Mouse (Mus musculus) cerebral cortex, adult 2 months (tissue): ENCODE data around the gene Rapgef6.

ENCODE experiments used
- WGBS: fragments of 180-500 bp; shearing (Covaris S2); methylation state at CpG from one replicate; pipeline ENCODE4 v1.1.7; 2018; 5-methylcytosine and 5-hydroxymethylcytosine counted together

Gene Rapgef6

GRCm38 (mm10) chr11:54595053-54595452 lies 72.4 kb downstream of the Rapgef6 start:
- 44% methylated on average over 4 of the region's 4 CpGs for WGBS

- 42% methylated on average over 8 of the region's 8 CpGs for WGBS
Observed at GRCm38 (mm10) chr11:54595905-54596555, 73.4 kb downstream of the Rapgef6 start.

GRCm38 (mm10) chr11:54597902-54598447 lies 75.3 kb downstream of the Rapgef6 start:
- WGBS, result 35% methylated on average over 1 of the region's 1 CpGs

- WGBS, result 71% methylated on average over 2 of the region's 2 CpGs
Observed at GRCm38 (mm10) chr11:54601121-54601520, 78.5 kb downstream of the Rapgef6 start.

GRCm38 (mm10) chr11:54602764-54603163 lies 80.1 kb downstream of the Rapgef6 start:
- 96% methylated on average over 1 of the region's 1 CpGs for WGBS

- WGBS, result 76% methylated on average over 3 of the region's 3 CpGs
Observed at GRCm38 (mm10) chr11:54604415-54604814, 81.8 kb downstream of the Rapgef6 start.

GRCm38 (mm10) chr11:54614560-54614959 lies 91.9 kb downstream of the Rapgef6 start:
- 94% methylated on average over 1 of the region's 1 CpGs for WGBS

- 46% methylated on average over 2 of the region's 2 CpGs for WGBS
Observed at GRCm38 (mm10) chr11:54618841-54619240, 96.2 kb downstream of the Rapgef6 start.

GRCm38 (mm10) chr11:54621725-54622124 lies 99.1 kb downstream of the Rapgef6 start:
- 98% methylated on average over 2 of the region's 2 CpGs for WGBS

GRCm38 (mm10) chr11:54626905-54627304 lies 104.3 kb downstream of the Rapgef6 start:
- WGBS, result 81% methylated on average over 1 of the region's 1 CpGs

GRCm38 (mm10) chr11:54646420-54646819 lies 123.8 kb downstream of the Rapgef6 start:
- WGBS, result 93% methylated on average over 4 of the region's 4 CpGs

- 88% methylated on average over 2 of the region's 2 CpGs for WGBS
Observed at GRCm38 (mm10) chr11:54655420-54655819, 132.8 kb downstream of the Rapgef6 start.

- 92% methylated on average over 8 of the region's 8 CpGs for WGBS
Observed at GRCm38 (mm10) chr11:54673575-54674298, 151.1 kb downstream of the Rapgef6 start.

GRCm38 (mm10) chr11:54675792-54676489 lies 153.3 kb downstream of the Rapgef6 start:
- 57% methylated on average over 2 of the region's 2 CpGs for WGBS

GRCm38 (mm10) chr11:54679141-54679540 lies 156.5 kb downstream of the Rapgef6 start:
- 95% methylated on average over 2 of the region's 2 CpGs for WGBS

GRCm38 (mm10) chr11:54684831-54685230 lies 162.2 kb downstream of the Rapgef6 start:
- 67% methylated on average over 2 of the region's 2 CpGs for WGBS

GRCm38 (mm10) chr11:54690171-54690570 lies 167.5 kb downstream of the Rapgef6 start:
- 66% methylated on average over 4 of the region's 4 CpGs for WGBS

GRCm38 (mm10) chr11:54691179-54691578 lies 168.5 kb downstream of the Rapgef6 start:
- WGBS, result 60% methylated on average over 4 of the region's 4 CpGs

- 47% methylated on average over 6 of the region's 6 CpGs for WGBS
Observed at GRCm38 (mm10) chr11:54693696-54694095, 171.0 kb downstream of the Rapgef6 start.

- 78% methylated on average over 8 of the region's 8 CpGs for WGBS
Observed at GRCm38 (mm10) chr11:54694291-54694690, 171.6 kb downstream of the Rapgef6 start.

- WGBS, result 79% methylated on average over 4 of the region's 4 CpGs
Observed at GRCm38 (mm10) chr11:54695951-54696350, 173.3 kb downstream of the Rapgef6 start.

GRCm38 (mm10) chr11:54697611-54698010 lies 175.0 kb downstream of the Rapgef6 start:
- 92% methylated on average over 5 of the region's 5 CpGs for WGBS
